Mouse (Mus musculus): ENCODE results near the gene Abi3bp.

DNA sequence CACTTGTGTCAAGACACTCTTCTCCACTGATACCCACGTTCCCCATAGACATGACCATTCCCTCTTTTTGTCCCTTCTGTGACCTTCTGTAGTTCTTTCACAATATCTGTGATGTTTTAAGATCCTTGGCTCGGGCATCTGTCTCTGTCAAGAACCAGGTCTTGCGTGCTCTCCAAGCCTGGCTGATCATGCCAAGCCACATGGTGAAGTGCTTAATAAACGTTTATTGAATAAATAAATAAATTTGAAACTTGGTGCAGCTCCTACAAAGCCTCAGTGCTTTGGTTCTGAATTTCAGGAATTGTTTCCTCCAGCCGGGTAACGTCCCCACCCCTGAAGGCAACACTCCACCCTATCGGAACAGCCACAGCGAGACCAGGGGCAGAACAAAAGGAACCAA lies 193.3 kb downstream of the Abi3bp start:
- TF ChIP-seq POLR2A (IDR thresholded peaks at IDR 0.05; ENCODE audit: borderline replicate concordance, low read depth, low read length): no peak
- TF ChIP-seq CTCF (IDR thresholded peaks at IDR 0.05; ENCODE audit: low read depth, low read length): no peak

All from bone marrow macrophage, adult 2 months (primary cell).